Mouse (Mus musculus) liver, postnatal 0 days (tissue): ENCODE measurements around the gene Ncoa7.

ENCODE experiments used
- CTCF ChIP-seq: sonication (generic); IDR thresholded peaks from 2 replicates; pipeline ENCODE4 v1.5.1; 2016; ENCODE audit warnings: antibody characterized with exemption, low read depth
- EP300 ChIP-seq: IDR thresholded peaks from 2 replicates; pipeline ENCODE4 v1.6.1; 2016; ENCODE audit warnings: antibody characterized with exemption, low read depth, mild to moderate bottlenecking

DNA sequence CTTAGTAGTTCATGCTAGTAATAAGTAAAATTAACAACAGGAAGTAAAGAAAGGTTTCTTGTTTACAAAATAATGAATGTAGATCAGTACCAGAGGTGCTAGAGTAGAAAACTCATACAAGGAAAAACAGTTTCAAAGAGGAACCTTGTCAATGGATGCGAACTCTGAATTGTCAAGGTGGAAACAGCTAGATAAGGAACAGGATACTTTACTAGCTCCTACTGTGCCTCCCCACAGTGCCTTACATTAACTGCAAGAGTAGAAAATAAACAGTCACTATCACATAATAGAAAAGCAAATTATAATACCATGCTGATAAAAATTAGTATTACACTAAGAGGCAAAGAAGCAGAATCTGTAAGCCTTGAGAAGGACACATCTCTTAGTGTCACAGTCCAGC, 217.4 kb downstream of the Ncoa7 start:
- TF ChIP-seq CTCF = no peak
- no peak for TF ChIP-seq EP300
